In genomic region chr12:103984935-103985334, GRCm38 (mm10) we compare ENCODE assay signal across 10 mouse cellular contexts. TPM values are rescaled to one million over a fixed set of nuclear protein-coding genes. Genes with fewer than 3 reads are reported as not detected.
DNase-seq lines count a peak whose midpoint lies in the region; ATAC-seq lines count a peak whose summit lies in the region.
"Had no signal": no experiment of that assay in that cellular context is flagged by ENCODE, and none has a peak within 500 bp of the region (broad histone marks: within the 10 kb centered on the region; RNA-seq: fewer than 3 reads in every experiment).

No protein-coding gene starts in this region.

- H3K27me3 ChIP-seq in neural tube, embryonic 15.5 days (replicated peaks), result no peaks in the 10 kb centered on the region
- H3K27me3 ChIP-seq: midbrain, embryonic 12.5 days had no signal

- H3K9ac ChIP-seq in neural tube, embryonic 15.5 days (replicated peaks), result no peak overlapping the region
- H3K9ac ChIP-seq: midbrain, embryonic 12.5 days had no signal

- no peak for ATAC-seq in frontal cortex, adult (ENCODE audit: low TSS enrichment)
- no peak for ATAC-seq in neural tube, embryonic 15.5 days (ENCODE audit: low FRiP score)
- ATAC-seq in megakaryocyte-erythroid progenitor cell, adult 5-6 weeks (replicated peaks; ENCODE audit: low FRiP score, low TSS enrichment, poor library complexity, severe bottlenecking), result peak; percentile 55; the same call in 1 of the 2 replicates

- no peaks in the 10 kb centered on the region for H3K36me3 ChIP-seq in neural tube, embryonic 15.5 days
- H3K36me3 ChIP-seq: midbrain, embryonic 12.5 days had no signal

- no peak overlapping the region for H3K27ac ChIP-seq in neural tube, embryonic 15.5 days (replicated peaks)
- H3K27ac ChIP-seq: midbrain, embryonic 12.5 days had no signal

- no peak overlapping the region for H3K4me3 ChIP-seq in neural tube, embryonic 15.5 days (replicated peaks)
- H3K4me3 ChIP-seq: midbrain, embryonic 12.5 days had no signal

- peak; percentile 57 for DNase-seq in frontal cortex, postnatal 25 days (ENCODE audit: low spot score in 2 of 2)
- peak; percentile 43 for DNase-seq in neural tube, embryonic 10.5 days (ENCODE audit: extremely low spot score, low spot score)
- DNase-seq in adrenal gland, postnatal 36 days, result peak; percentile 43 to 46
- DNase-seq in kidney, postnatal 14 days, result peak; percentile 26
- no peak for DNase-seq in spleen, postnatal 4 days (ENCODE audit: low spot score in 2 of 2)

- no peaks in the 10 kb centered on the region for H3K4me1 ChIP-seq in neural tube, embryonic 15.5 days
- H3K4me1 ChIP-seq: midbrain, embryonic 12.5 days had no signal

- H3K4me2 ChIP-seq in neural tube, embryonic 15.5 days, result no peak overlapping the region
- H3K4me2 ChIP-seq: midbrain, embryonic 12.5 days had no signal

- H3K9me3 ChIP-seq in neural tube, embryonic 15.5 days (replicated peaks), result no peaks in the 10 kb centered on the region
- H3K9me3 ChIP-seq: midbrain, embryonic 12.5 days had no signal

- WGBS in neural tube, embryonic 15.5 days, result 71% methylated on average over 4 of the region's 4 CpGs

RNA-seq across cellular contexts. Expression of gene Serpina11, which starts 4.8 kb away (rescaled TPM):
- polyA plus RNA-seq in neural tube, embryonic 15.5 days (2015; fragmentation: Nextera tagmentation; extraction: Ambion mirVana), result not detected in 2 replicates
- total RNA-seq in adrenal gland, postnatal 36 days (2021), result not detected
- total RNA-seq in megakaryocyte-erythroid progenitor cell, adult 5-6 weeks (2014; fragmentation: Nextera tagmentation), result not detected in 2 replicates
- total RNA-seq in megakaryocyte-erythroid progenitor cell, adult 5-6 weeks (2017), result not detected in 2 replicates
- polyA plus RNA-seq: heart, embryonic 16.5 days; midbrain, embryonic 12.5 days had no signal

RNA-seq across cellular contexts. Expression of gene Serpina1e, which starts 26.2 kb away (rescaled TPM):
- polyA plus RNA-seq in neural tube, embryonic 15.5 days (2015; fragmentation: Nextera tagmentation; extraction: Ambion mirVana), result 0.24 and 0.32 TPM in 2 replicates
- total RNA-seq in adrenal gland, postnatal 36 days (2021), result 1 to 10 TPM in 1 of 2 experiments, under 1 TPM in 1; 0.23 to 8.7 TPM
- not detected in 2 replicates for total RNA-seq in megakaryocyte-erythroid progenitor cell, adult 5-6 weeks (2014; fragmentation: Nextera tagmentation)
- total RNA-seq in megakaryocyte-erythroid progenitor cell, adult 5-6 weeks (2017), result not detected in 2 replicates
- polyA plus RNA-seq: midbrain, embryonic 12.5 days had no signal

RNA-seq across cellular contexts. Expression of gene Serpina9, which starts 28.6 kb away (rescaled TPM):
- 0.73 TPM in 1 of 2 replicates, not detected in the other for polyA plus RNA-seq in neural tube, embryonic 15.5 days (2015; fragmentation: Nextera tagmentation; extraction: Ambion mirVana)
- total RNA-seq in adrenal gland, postnatal 36 days (2021), result not detected
- not detected in 2 replicates for total RNA-seq in megakaryocyte-erythroid progenitor cell, adult 5-6 weeks (2014; fragmentation: Nextera tagmentation)
- not detected in 2 replicates for total RNA-seq in megakaryocyte-erythroid progenitor cell, adult 5-6 weeks (2017)

RNA-seq across cellular contexts. Expression of gene Serpina12, which starts 59.3 kb away (rescaled TPM):
- not detected in 2 replicates for polyA plus RNA-seq in neural tube, embryonic 15.5 days (2015; fragmentation: Nextera tagmentation; extraction: Ambion mirVana)
- under 1 TPM; 0.26 to 0.33 TPM for total RNA-seq in adrenal gland, postnatal 36 days (2021)
- total RNA-seq in megakaryocyte-erythroid progenitor cell, adult 5-6 weeks (2014; fragmentation: Nextera tagmentation), result not detected in 2 replicates
- 0.28 TPM in 1 of 2 replicates, not detected in the other for total RNA-seq in megakaryocyte-erythroid progenitor cell, adult 5-6 weeks (2017)
- polyA plus RNA-seq: heart, embryonic 16.5 days; midbrain, embryonic 12.5 days had no signal

Comparison
In these comparisons a context has a peak if more than half of its experiments do, and no peak if none do; other contexts are left out.
1. DNase-seq: peak in frontal cortex, postnatal 25 days (2 of 2), neural tube, embryonic 10.5 days (single experiment), adrenal gland, postnatal 36 days (2 of 2) and kidney, postnatal 14 days (single experiment); none in spleen, postnatal 4 days (0 of 2).